Mouse (Mus musculus) limb, embryonic 12.5 days (tissue): ENCODE results near the gene Lgals9. TPM values are rescaled to one million over a fixed set of nuclear protein-coding genes. Genes with fewer than 3 reads are reported as not detected.

Source experiments
- ATAC-seq: fragments of 200-750 bp; cut with Nextera tagmentation; 2 replicates; pipeline ENCODE4 v1.8.0; 2017; ENCODE audit warnings: low read depth, moderate TSS enrichment; ENCODE audit not compliant: insufficient number of reproducible peaks, insufficient read depth, low FRiP score, low TSS enrichment
- H3K27ac ChIP-seq: fragments of 300-500 bp; sonication (generic); 2 replicates; pipeline ENCODE4 v1.5.1; 2016; ENCODE audit warnings: mild to moderate bottlenecking, moderate library complexity
- H3K27me3 ChIP-seq: fragments of 300-500 bp; sonication (generic); 2 replicates; pipeline ENCODE4 v1.6.1; 2016; ENCODE audit warnings: mild to moderate bottlenecking, moderate library complexity
- H3K36me3 ChIP-seq: fragments of 300-500 bp; sonication (generic); 2 replicates; pipeline ENCODE4 v1.6.1; 2016; ENCODE audit warnings: mild to moderate bottlenecking, moderate library complexity
- H3K4me1 ChIP-seq: fragments of 300-500 bp; sonication (generic); replicated peaks from 2 replicates; pipeline ENCODE4 v1.6.1; 2016
- H3K4me2 ChIP-seq: fragments of 300-500 bp; sonication (generic); 2 replicates; pipeline ENCODE4 v1.6.1; 2016; ENCODE audit warnings: mild to moderate bottlenecking, moderate library complexity
- H3K4me3 ChIP-seq: fragments of 300-500 bp; sonication (generic); replicated peaks from 2 replicates; pipeline ENCODE4 v1.5.1; 2016; ENCODE audit warnings: mild to moderate bottlenecking
- H3K9ac ChIP-seq: fragments of 300-500 bp; sonication (generic); replicated peaks from 2 replicates; pipeline ENCODE4 v1.6.1; 2016; ENCODE audit warnings: mild to moderate bottlenecking, moderate library complexity
- H3K9me3 ChIP-seq: fragments of 300-500 bp; sonication (generic); 2 replicates; pipeline ENCODE4 v1.6.1; 2016; ENCODE audit warnings: mild to moderate bottlenecking, moderate library complexity
- WGBS: fragments of 180-500 bp; shearing (Covaris S2); methylation state at CpG from one replicate; pipeline ENCODE4 v1.1.7; 2016; 5-methylcytosine and 5-hydroxymethylcytosine counted together
- polyA plus RNA-seq: library from polyadenylated mRNA; unstranded; fragments of >200 nt; fragmentation: Nextera tagmentation; extraction: Ambion mirVana; gene quantifications from 2 replicates; pipeline ENCODE4 v1.2.1, GENCODE M21; 2016

The Lgals9 gene
- polyA plus RNA-seq, 1 experiment from 2014 or later: 4.1 TPM

GRCm38 (mm10) chr11:78972811-78973351 is 11.9 kb downstream of the Lgals9 start:
- H3K27ac ChIP-seq: 0 out of 2 replicates have a peak overlapping the region, but pooled peaks have one; percentile 31
- no peak overlapping the region for H3K4me2 ChIP-seq
- peaks cover 20% of the 10 kb centered on the region for H3K4me1 ChIP-seq
- no peaks in the 10 kb centered on the region for H3K36me3 ChIP-seq
- 50% methylated on average over 8 of the region's 8 CpGs for WGBS
- no peaks in the 10 kb centered on the region for H3K9me3 ChIP-seq
- no peak overlapping the region for H3K9ac ChIP-seq
- no peaks in the 10 kb centered on the region for H3K27me3 ChIP-seq
- no peak for ATAC-seq
- no peak overlapping the region for H3K4me3 ChIP-seq

GRCm38 (mm10) chr11:78972328-78972727 is 12.4 kb downstream of the Lgals9 start:
- WGBS: 8% methylated on average over 6 of the region's 6 CpGs
- peaks cover 20% of the 10 kb centered on the region for H3K4me1 ChIP-seq
- H3K36me3 ChIP-seq: no peaks in the 10 kb centered on the region
- ATAC-seq: no peak
- H3K4me3 ChIP-seq: no peak overlapping the region
- no peak overlapping the region for H3K9ac ChIP-seq
- no peak overlapping the region for H3K4me2 ChIP-seq
- no peaks in the 10 kb centered on the region for H3K27me3 ChIP-seq
- H3K9me3 ChIP-seq: no peaks in the 10 kb centered on the region
- peak overlapping the region; percentile 51; the same call in 1 of the 2 replicates for H3K27ac ChIP-seq

GRCm38 (mm10) chr11:78971746-78972145 is 13.0 kb downstream of the Lgals9 start:
- ATAC-seq: no peak
- Histone ChIP-seq H3K36me3 (no peaks in the 10 kb centered on the region), H3K4me1 (peaks cover 20% of the 10 kb centered on the region), H3K4me2 (no peak overlapping the region), H3K9me3 (no peaks in the 10 kb centered on the region), H3K9ac (no peak overlapping the region), H3K27ac (no peak overlapping the region; the same call in 1 of the 2 replicates), H3K4me3 (no peak overlapping the region), H3K27me3 (no peaks in the 10 kb centered on the region)
- 92% methylated on average over 3 of the region's 3 CpGs for WGBS

GRCm38 (mm10) chr11:78971096-78971495 is 13.7 kb downstream of the Lgals9 start:
- Histone ChIP-seq H3K4me3 (no peak overlapping the region), H3K9me3 (no peaks in the 10 kb centered on the region), H3K4me1 (peaks cover 20% of the 10 kb centered on the region), H3K27me3 (no peaks in the 10 kb centered on the region), H3K9ac (no peak overlapping the region), H3K27ac (no peak overlapping the region), H3K4me2 (no peak overlapping the region), H3K36me3 (no peaks in the 10 kb centered on the region)
- 84% methylated on average over 8 of the region's 8 CpGs for WGBS
- ATAC-seq: no peak

GRCm38 (mm10) chr11:78968121-78968520 is 16.6 kb downstream of the Lgals9 start:
- H3K9me3 ChIP-seq: no peaks in the 10 kb centered on the region
- no peaks in the 10 kb centered on the region for H3K27me3 ChIP-seq
- no peak overlapping the region for H3K4me2 ChIP-seq
- no peak overlapping the region for H3K4me3 ChIP-seq
- no peak overlapping the region for H3K27ac ChIP-seq
- 68% methylated on average over 4 of the region's 4 CpGs for whole genome bisulfite sequencing
- no peak for ATAC-seq
- H3K4me1 ChIP-seq: peaks cover 13% of the 10 kb centered on the region
- H3K36me3 ChIP-seq: no peaks in the 10 kb centered on the region
- H3K9ac ChIP-seq: no peak overlapping the region

- Histone ChIP-seq H3K4me1 (peaks cover 5% of the 10 kb centered on the region), H3K4me3 (no peak overlapping the region), H3K27ac (no peak overlapping the region), H3K4me2 (no peak overlapping the region), H3K9ac (no peak overlapping the region), H3K27me3 (no peaks in the 10 kb centered on the region), H3K9me3 (no peaks in the 10 kb centered on the region), H3K36me3 (no peaks in the 10 kb centered on the region)
- ATAC-seq: no peak
- 23% methylated on average over 4 of the region's 4 CpGs for WGBS
These were observed 17.4 kb downstream of the Lgals9 start for GRCm38 (mm10) chr11:78967371-78967770.

GRCm38 (mm10) chr11:78961221-78961620 is 23.5 kb downstream of the Lgals9 start:
- Histone ChIP-seq H3K36me3 (no peaks in the 10 kb centered on the region), H3K27me3 (peaks cover 14% of the 10 kb centered on the region), H3K9me3 (no peaks in the 10 kb centered on the region), H3K4me1 (no peaks in the 10 kb centered on the region), H3K4me3 (no peak overlapping the region), H3K27ac (no peak overlapping the region), H3K9ac (no peak overlapping the region), H3K4me2 (no peak overlapping the region)
- ATAC-seq: no peak
- WGBS: 62% methylated on average over 5 of the region's 5 CpGs

GRCm38 (mm10) chr11:78959841-78960520 is 24.8 kb downstream of the Lgals9 start:
- no peak overlapping the region for H3K4me3 ChIP-seq
- peaks cover 14% of the 10 kb centered on the region for H3K27me3 ChIP-seq
- no peak overlapping the region for H3K27ac ChIP-seq
- no peak overlapping the region for H3K4me2 ChIP-seq
- 57% methylated on average over 5 of the region's 5 CpGs for WGBS
- H3K4me1 ChIP-seq: no peaks in the 10 kb centered on the region
- ATAC-seq: no peak
- H3K9ac ChIP-seq: no peak overlapping the region
- no peaks in the 10 kb centered on the region for H3K9me3 ChIP-seq
- H3K36me3 ChIP-seq: no peaks in the 10 kb centered on the region

GRCm38 (mm10) chr11:78959367-78959766 is 25.4 kb downstream of the Lgals9 start:
- H3K4me3 ChIP-seq: no peak overlapping the region
- WGBS: 76% methylated on average over 8 of the region's 8 CpGs
- no peak overlapping the region for H3K4me2 ChIP-seq
- no peaks in the 10 kb centered on the region for H3K9me3 ChIP-seq
- no peaks in the 10 kb centered on the region for H3K4me1 ChIP-seq
- ATAC-seq: no peak
- no peak overlapping the region for H3K9ac ChIP-seq
- H3K27me3 ChIP-seq: peaks cover 17% of the 10 kb centered on the region
- H3K36me3 ChIP-seq: no peaks in the 10 kb centered on the region
- no peak overlapping the region for H3K27ac ChIP-seq

- WGBS: 9% methylated on average over 7 of the region's 7 CpGs
- Histone ChIP-seq H3K9ac (no peak overlapping the region), H3K4me2 (no peak overlapping the region), H3K27ac (no peak overlapping the region), H3K4me1 (0 out of 2 replicates have a peak, but pooled peaks cover 4% of the 10 kb centered on the region), H3K27me3 (peaks cover 42% of the 10 kb centered on the region), H3K36me3 (no peaks in the 10 kb centered on the region), H3K9me3 (no peaks in the 10 kb centered on the region), H3K4me3 (no peak overlapping the region)
- ATAC-seq: no peak
These were observed 28.5 kb downstream of the Lgals9 start for GRCm38 (mm10) chr11:78956260-78956659.

GRCm38 (mm10) chr11:78952467-78952866 is 32.3 kb downstream of the Lgals9 start:
- no peak for ATAC-seq
- no peak overlapping the region for H3K4me3 ChIP-seq
- no peak overlapping the region for H3K9ac ChIP-seq
- no peaks in the 10 kb centered on the region for H3K36me3 ChIP-seq
- 7% methylated on average over 17 of the region's 17 CpGs for WGBS
- 0 out of 2 replicates have a peak, but pooled peaks cover 4% of the 10 kb centered on the region for H3K4me1 ChIP-seq
- H3K27me3 ChIP-seq: peaks cover 39% of the 10 kb centered on the region
- H3K27ac ChIP-seq: no peak overlapping the region
- no peaks in the 10 kb centered on the region for H3K9me3 ChIP-seq
- H3K4me2 ChIP-seq: peak overlapping the region; percentile 26

- no peak overlapping the region for H3K27ac ChIP-seq
- no peaks in the 10 kb centered on the region for H3K9me3 ChIP-seq
- H3K4me1 ChIP-seq: 0 out of 2 replicates have a peak, but pooled peaks cover 4% of the 10 kb centered on the region
- H3K36me3 ChIP-seq: no peaks in the 10 kb centered on the region
- no peak for ATAC-seq
- H3K4me3 ChIP-seq: no peak overlapping the region
- H3K27me3 ChIP-seq: peaks cover 28% of the 10 kb centered on the region
- H3K9ac ChIP-seq: no peak overlapping the region
- 77% methylated on average over 8 of the region's 8 CpGs for WGBS
- H3K4me2 ChIP-seq: no peak overlapping the region
These were observed 34.4 kb downstream of the Lgals9 start for GRCm38 (mm10) chr11:78950365-78950764.
